Mouse (Mus musculus) spleen, adult 2 months (tissue): ENCODE data around the gene Fnbp1l. TPM values are rescaled to one million over a fixed set of nuclear protein-coding genes. Genes with fewer than 3 reads are reported as not detected.

Source experiments
- DNase-seq, 2 experiments: peaks; one replicate each; pipeline versions ENCODE4 v3.0.0 to v3.0.0-alpha.2; 2012 to 2021; ENCODE audit warnings: low spot score in 2 of 2, low read depth in 1 of 2
- H3K27ac ChIP-seq: fragments of 200-500 bp; 2 replicates; pipeline ENCODE4 v1.5.1; 2012; ENCODE audit warnings: low read length, inconsistent platforms; ENCODE audit not compliant: insufficient read depth
- H3K27me3 ChIP-seq: fragments of 200-500 bp; 2 replicates; pipeline ENCODE4 v1.6.1; 2012; ENCODE audit warnings: mild to moderate bottlenecking, moderate library complexity, low read length, inconsistent platforms; ENCODE audit not compliant: control insufficient read depth, insufficient read depth
- H3K36me3 ChIP-seq: fragments of 200-500 bp; 2 replicates; pipeline ENCODE4 v1.6.1; 2012; ENCODE audit warnings: mild to moderate bottlenecking, low read length, inconsistent platforms; ENCODE audit not compliant: control insufficient read depth, insufficient read depth
- H3K4me1 ChIP-seq: fragments of 200-500 bp; 2 replicates; pipeline ENCODE4 v1.6.1; 2011; ENCODE audit warnings: inconsistent platforms; ENCODE audit not compliant: control insufficient read depth, insufficient read depth, insufficient read length
- H3K4me3 ChIP-seq: fragments of 200-500 bp; 2 replicates; pipeline ENCODE4 v1.5.1; 2011; ENCODE audit warnings: mild to moderate bottlenecking, inconsistent platforms; ENCODE audit not compliant: insufficient read depth, insufficient read length; ENCODE audit errors: extremely low read depth
- CTCF ChIP-seq: fragments of 200-500 bp; IDR thresholded peaks from 2 replicates; pipeline ENCODE4 v1.5.1; 2011; ENCODE audit warnings: mild to moderate bottlenecking, inconsistent platforms; ENCODE audit not compliant: insufficient read depth, insufficient read length, insufficient replicate concordance; ENCODE audit errors: extremely low read depth
- POLR2A ChIP-seq: fragments of 200-500 bp; IDR thresholded peaks from 2 replicates; pipeline ENCODE4 v1.6.1; 2011; ENCODE audit warnings: low read depth, low read length, inconsistent platforms
- WGBS: fragments of 180-500 bp; shearing (Covaris S2); methylation state at CpG from one replicate; pipeline ENCODE4 v1.1.7; 2018; 5-methylcytosine and 5-hydroxymethylcytosine counted together
- polyA plus RNA-seq: library from polyadenylated mRNA; depleted of rRNA; stranded (reverse); fragments of >200 nt; gene quantifications from 2 replicates; pipeline ENCODE4 v1.2.3, GENCODE M21; 2012; rRNA removed

Gene Fnbp1l
- polyA plus RNA-seq, 1 experiment, result 1.3 TPM

- Histone ChIP-seq H3K36me3 (no peaks in the 10 kb centered on the region), H3K4me1 (no peaks in the 10 kb centered on the region), H3K27me3 (no peaks in the 10 kb centered on the region), H3K4me3 (no peak overlapping the region), H3K27ac (no peak overlapping the region)
- no peak for TF ChIP-seq CTCF
- TF ChIP-seq POLR2A, result no peak
- WGBS, result 59% methylated on average over 6 of the region's 6 CpGs
- no peak for DNase-seq
These were observed 121.6 kb downstream of the Fnbp1l start for GRCm38 (mm10) chr3:122497871-122498270.

GRCm38 (mm10) chr3:122494764-122495163, 124.8 kb downstream of the Fnbp1l start:
- no peak for TF ChIP-seq CTCF
- TF ChIP-seq POLR2A, result no peak
- Histone ChIP-seq H3K4me3 (no peak overlapping the region), H3K27ac (no peak overlapping the region), H3K36me3 (no peaks in the 10 kb centered on the region), H3K4me1 (no peaks in the 10 kb centered on the region), H3K27me3 (no peaks in the 10 kb centered on the region)
- 92% methylated on average over 6 of the region's 6 CpGs for WGBS
- DNase-seq, result no peak

GRCm38 (mm10) chr3:122492872-122493615, 126.5 kb downstream of the Fnbp1l start:
- WGBS, result 85% methylated on average over 21 of the region's 21 CpGs
- no peak overlapping the region for H3K27ac ChIP-seq

GRCm38 (mm10) chr3:122492006-122492405, 127.5 kb downstream of the Fnbp1l start:
- no peak for DNase-seq
- no peaks in the 10 kb centered on the region for H3K27me3 ChIP-seq
- no peaks in the 10 kb centered on the region for H3K4me1 ChIP-seq
- TF ChIP-seq POLR2A (no peak), CTCF (no peak)
- no peaks in the 10 kb centered on the region for H3K36me3 ChIP-seq
- H3K27ac ChIP-seq, result no peak overlapping the region
- WGBS, result 96% methylated on average over 3 of the region's 3 CpGs
- H3K4me3 ChIP-seq, result no peak overlapping the region

More at GRCm38 (mm10) chr3:122492872-122493615, 126.5 kb downstream of the Fnbp1l start:
- Histone ChIP-seq H3K4me1 (no peaks in the 10 kb centered on the region), H3K27me3 (no peaks in the 10 kb centered on the region), H3K4me3 (no peak overlapping the region), H3K36me3 (no peaks in the 10 kb centered on the region)
- TF ChIP-seq POLR2A, result no peak
- no peak for DNase-seq

- WGBS, result 89% methylated on average over 6 of the region's 6 CpGs
- Histone ChIP-seq H3K4me3 (no peak overlapping the region), H3K27me3 (no peaks in the 10 kb centered on the region), H3K4me1 (no peaks in the 10 kb centered on the region), H3K36me3 (no peaks in the 10 kb centered on the region), H3K27ac (no peak overlapping the region)
- no peak for DNase-seq
- TF ChIP-seq CTCF (no peak), POLR2A (no peak)
These were observed 128.9 kb downstream of the Fnbp1l start for GRCm38 (mm10) chr3:122490574-122490973.

Other genes with a start within 250 kb of the Fnbp1l start
- 1.3 and 1.4 TPM in 2 replicates for gene Pde5a, start 109.2 kb upstream of the Fnbp1l start, polyA plus RNA-seq